Mouse (Mus musculus) megakaryocyte, embryonic 14.5 days (primary cell): ENCODE results near the gene Arl6. TPM values are rescaled to one million over a fixed set of nuclear protein-coding genes. Genes with fewer than 3 reads are reported as not detected.

Source experiments
- H3K27me3 ChIP-seq: replicated peaks from 2 replicates; pipeline ENCODE3; 2012; ENCODE audit warnings: inconsistent platforms
- H3K36me3 ChIP-seq: replicated peaks from 2 replicates; pipeline ENCODE3; 2012; ENCODE audit warnings: low read length, inconsistent platforms, mixed read lengths
- H3K4me1 ChIP-seq: 2 replicates; pipeline ENCODE4 v1.6.1; 2012; ENCODE audit warnings: inconsistent platforms
- H3K4me3 ChIP-seq: replicated peaks from 2 replicates; pipeline ENCODE3; 2012; ENCODE audit warnings: moderate library complexity, mild to moderate bottlenecking, inconsistent platforms
- H3K9me3 ChIP-seq: 2 replicates; pipeline ENCODE4 v1.6.1; 2012; ENCODE audit warnings: inconsistent platforms
- FLI1 ChIP-seq: IDR thresholded peaks from 2 replicates; pipeline ENCODE4 v1.6.1; 2012; ENCODE audit warnings: low read length, inconsistent platforms, mixed read lengths
- GATA1 ChIP-seq: IDR thresholded peaks from 3 replicates; pipeline ENCODE4 v1.6.1; 2012; ENCODE audit warnings: mixed read lengths, low read length, inconsistent platforms, borderline replicate concordance
- polyA plus RNA-seq: library from polyadenylated mRNA; stranded (reverse); fragments of >175 nt; gene quantifications from 2 replicates; pipeline ENCODE4 v1.2.3, GENCODE M21; 2012; ENCODE audit warnings: low replicate concordance; ENCODE audit not compliant: insufficient read depth

Arl6 gene
- polyA plus RNA-seq, 1 experiment, result 2.2 TPM

DNA sequence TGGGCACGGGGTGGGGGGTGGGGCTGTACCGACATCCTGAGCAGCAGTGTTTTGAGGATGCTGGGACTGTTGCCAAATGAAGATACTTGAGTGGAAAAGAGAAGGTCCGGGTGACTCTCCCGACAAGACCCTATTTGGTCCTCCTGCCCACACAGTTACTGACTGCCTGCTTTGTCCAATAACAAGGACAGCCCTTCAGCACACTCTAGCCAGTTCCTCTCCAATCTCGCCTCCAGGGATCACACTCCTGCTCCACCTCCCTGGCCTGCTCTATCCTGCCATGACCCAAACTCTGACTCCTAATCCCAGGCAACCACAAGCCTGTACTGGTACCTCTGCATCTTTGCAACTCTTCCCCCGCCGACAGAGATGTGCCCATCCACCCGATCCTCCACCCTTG lies 69.4 kb downstream of the Arl6 start:
- Histone ChIP-seq H3K9me3 (0 out of 2 replicates have a peak, but pooled peaks cover 2% of the 10 kb centered on the region), H3K4me3 (no peak overlapping the region), H3K36me3 (no peaks in the 10 kb centered on the region), H3K27me3 (no peaks in the 10 kb centered on the region), H3K4me1 (no peaks in the 10 kb centered on the region)
- TF ChIP-seq FLI1 (no peak), GATA1 (no peak)

DNA sequence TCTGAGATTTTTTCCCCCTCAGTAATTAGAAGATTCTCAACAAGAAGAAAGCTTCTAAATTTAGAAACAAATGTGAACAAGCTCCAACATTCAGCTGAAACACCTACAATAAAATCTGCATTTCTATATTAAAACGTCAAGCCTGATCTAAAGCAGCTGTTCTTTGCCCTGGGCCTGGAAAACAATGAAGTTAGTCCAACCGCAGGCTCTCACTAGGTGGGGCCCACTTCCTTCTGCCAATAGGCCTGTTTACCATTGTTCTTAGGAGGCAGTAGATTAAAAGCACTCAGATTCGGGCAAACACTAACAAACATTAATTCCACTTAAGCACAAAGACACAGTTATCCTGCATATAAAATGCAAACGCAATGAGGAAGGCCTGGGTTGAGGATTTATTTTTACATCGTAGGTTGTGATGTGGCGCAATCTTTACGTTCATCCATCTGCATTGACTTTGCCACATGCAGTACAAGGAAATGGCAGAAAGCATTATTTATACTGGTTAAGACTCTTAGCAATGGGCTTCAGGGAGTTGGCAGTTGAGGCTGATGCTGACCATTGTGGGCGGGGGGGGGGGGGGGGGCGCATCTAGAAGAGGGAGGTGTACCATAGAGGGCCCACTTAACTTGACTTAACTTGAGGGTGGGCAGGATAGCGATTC lies 71.3 kb downstream of the Arl6 start:
- Histone ChIP-seq H3K4me3 (no peak overlapping the region), H3K9me3 (0 out of 2 replicates have a peak, but pooled peaks cover 2% of the 10 kb centered on the region), H3K27me3 (no peaks in the 10 kb centered on the region), H3K36me3 (no peaks in the 10 kb centered on the region), H3K4me1 (no peaks in the 10 kb centered on the region)
- TF ChIP-seq FLI1 (no peak), GATA1 (no peak)

DNA sequence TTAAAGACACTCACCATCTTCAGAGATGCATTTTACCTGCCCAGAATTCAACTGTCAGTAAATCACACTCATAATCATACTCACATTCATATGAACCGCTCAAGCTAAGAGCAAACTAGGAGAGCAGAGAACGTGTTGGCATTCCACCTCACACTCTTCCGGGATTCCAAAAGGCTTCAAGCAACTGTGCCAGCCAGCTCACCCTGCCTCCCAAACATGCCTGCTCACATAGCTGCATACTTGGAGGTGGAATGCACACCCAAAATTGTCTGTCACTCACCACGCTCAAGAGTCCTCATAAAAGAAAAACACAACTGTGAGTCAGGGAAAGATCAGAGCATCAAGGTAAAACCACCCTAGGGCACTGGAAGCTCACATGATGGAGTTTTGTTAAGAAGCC lies 72.8 kb downstream of the Arl6 start:
- H3K27me3 ChIP-seq, result no peaks in the 10 kb centered on the region
- TF ChIP-seq GATA1, result no peak
- TF ChIP-seq FLI1, result no peak
- H3K4me3 ChIP-seq, result no peak overlapping the region
- H3K4me1 ChIP-seq, result no peaks in the 10 kb centered on the region
- H3K9me3 ChIP-seq, result 0 out of 2 replicates have a peak, but pooled peaks cover 2% of the 10 kb centered on the region
- no peaks in the 10 kb centered on the region for H3K36me3 ChIP-seq

DNA sequence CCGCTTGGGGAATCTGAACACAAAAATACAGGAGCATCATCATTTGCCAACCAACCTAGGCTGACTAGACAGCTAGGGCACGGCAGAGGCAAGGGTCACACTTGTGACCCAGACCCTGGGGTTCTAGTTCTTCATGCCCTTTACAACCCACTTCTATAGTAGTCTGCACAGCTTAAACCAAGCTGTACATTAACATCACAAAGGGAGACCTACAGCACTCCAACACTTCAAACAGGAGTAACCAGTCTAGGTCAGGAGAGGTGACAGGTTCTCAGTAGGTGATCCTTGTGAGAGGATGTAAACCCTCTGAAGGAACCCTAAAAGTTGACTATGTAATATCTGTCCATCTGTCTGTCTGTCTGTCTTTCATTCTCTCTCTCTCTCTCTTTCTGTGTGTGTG lies 73.6 kb downstream of the Arl6 start:
- TF ChIP-seq FLI1, result no peak
- no peak for TF ChIP-seq GATA1
- no peaks in the 10 kb centered on the region for H3K4me1 ChIP-seq
- H3K9me3 ChIP-seq, result 0 out of 2 replicates have a peak, but pooled peaks cover 2% of the 10 kb centered on the region
- no peaks in the 10 kb centered on the region for H3K27me3 ChIP-seq
- H3K4me3 ChIP-seq, result no peak overlapping the region
- no peaks in the 10 kb centered on the region for H3K36me3 ChIP-seq

DNA sequence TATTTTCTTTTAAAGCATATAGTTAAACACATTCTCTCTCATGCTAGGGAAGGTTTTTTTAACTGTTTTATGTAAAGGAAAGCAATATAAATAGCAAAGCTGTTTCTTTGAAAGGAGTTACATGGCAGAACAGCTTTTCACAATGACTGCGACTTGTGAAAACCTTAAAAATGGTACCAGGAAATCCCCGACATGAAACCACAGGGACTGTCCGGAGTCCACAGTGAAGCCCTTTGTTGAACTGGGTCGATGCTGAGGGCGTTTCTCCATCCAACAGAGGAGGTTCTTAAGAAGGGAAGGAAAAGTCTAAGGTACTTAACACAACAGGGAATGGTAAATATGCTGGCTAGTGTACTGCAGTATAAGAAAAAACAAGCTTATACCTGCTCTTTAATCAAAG lies 75.2 kb downstream of the Arl6 start:
- 0 out of 2 replicates have a peak, but pooled peaks cover 2% of the 10 kb centered on the region for H3K9me3 ChIP-seq
- no peak overlapping the region for H3K4me3 ChIP-seq
- H3K36me3 ChIP-seq, result no peaks in the 10 kb centered on the region
- no peaks in the 10 kb centered on the region for H3K4me1 ChIP-seq
- H3K27me3 ChIP-seq, result no peaks in the 10 kb centered on the region
- TF ChIP-seq GATA1 (no peak), FLI1 (no peak)

Other genes with a start within 250 kb of the Arl6 start
- gene Gabrr3, start 232.1 kb downstream of the Arl6 start, polyA plus RNA-seq, result not detected in 2 replicates
- gene Riox2, start 167.6 kb downstream of the Arl6 start, polyA plus RNA-seq, result 2.3 TPM in 1 of 2 replicates, not detected in the other
- gene Crybg3, start 38.4 kb downstream of the Arl6 start, polyA plus RNA-seq, result not detected in 2 replicates